Mouse (Mus musculus): ENCODE results near the gene Irf2. TPM values are rescaled to one million over a fixed set of nuclear protein-coding genes. Genes with fewer than 3 reads are reported as not detected.
"Not testable (repeated sequence)": the region's sequence is repeated elsewhere in the genome, so short reads cannot be mapped to it uniquely, and the experiment has no call there.

Irf2 gene
- polyA plus RNA-seq, 1 experiment from 2014 or later: 9.6 TPM

DNA sequence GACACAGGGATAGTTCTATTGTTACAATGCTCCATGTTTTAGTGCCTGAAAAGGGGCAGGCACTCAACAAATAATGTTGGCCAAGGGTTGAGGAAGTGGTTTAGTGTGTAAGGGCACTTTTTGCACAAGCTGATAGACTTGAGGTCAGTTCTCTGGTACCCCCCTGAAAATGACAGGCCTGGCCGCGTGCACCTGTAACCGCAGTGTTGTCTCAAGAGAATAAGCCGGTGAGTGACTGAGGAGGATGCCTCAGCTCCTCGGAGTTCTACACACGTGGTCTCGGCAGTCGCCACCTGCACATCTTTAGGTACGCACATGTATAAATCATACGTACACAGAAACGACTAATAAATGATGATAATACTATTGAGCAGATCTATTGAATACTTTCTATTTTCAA lies 26.4 kb upstream of the Irf2 start:
- Histone ChIP-seq H3K27me3 (no peaks in the 10 kb centered on the region), H3K4me2 (replicated peaks) (no peak overlapping the region), H3K36me3 (no peaks in the 10 kb centered on the region), H3K27ac (replicated peaks) (no peak overlapping the region), H3K9me3 (no peaks in the 10 kb centered on the region), H3K4me3 (no peak overlapping the region), H3K9ac (replicated peaks) (no peak overlapping the region), H3K4me1 (no peaks in the 10 kb centered on the region)
- WGBS: 94% methylated on average over 11 of the region's 11 CpGs
- ATAC-seq (replicated peaks): no peak

DNA sequence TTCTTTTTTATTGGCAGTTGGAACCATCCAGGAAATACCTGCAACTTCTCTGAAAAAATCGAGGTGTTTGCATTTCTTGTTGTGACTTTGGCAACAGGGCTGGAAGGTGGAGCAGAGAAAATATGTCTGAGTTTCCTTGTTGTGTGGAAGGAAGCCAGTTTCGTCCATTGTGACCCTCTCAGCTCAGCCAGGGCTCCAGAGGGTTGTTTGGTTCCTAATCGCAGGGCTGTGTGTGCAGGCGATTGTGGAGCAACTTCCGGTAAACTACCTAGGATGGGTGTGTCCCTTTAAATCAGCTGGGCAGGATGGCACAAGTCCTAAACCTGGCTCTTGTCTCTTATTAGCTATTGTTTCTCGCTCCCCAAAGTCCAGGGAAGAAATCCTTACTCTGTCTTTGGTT lies 25.7 kb upstream of the Irf2 start:
- ATAC-seq (replicated peaks): no peak

DNA sequence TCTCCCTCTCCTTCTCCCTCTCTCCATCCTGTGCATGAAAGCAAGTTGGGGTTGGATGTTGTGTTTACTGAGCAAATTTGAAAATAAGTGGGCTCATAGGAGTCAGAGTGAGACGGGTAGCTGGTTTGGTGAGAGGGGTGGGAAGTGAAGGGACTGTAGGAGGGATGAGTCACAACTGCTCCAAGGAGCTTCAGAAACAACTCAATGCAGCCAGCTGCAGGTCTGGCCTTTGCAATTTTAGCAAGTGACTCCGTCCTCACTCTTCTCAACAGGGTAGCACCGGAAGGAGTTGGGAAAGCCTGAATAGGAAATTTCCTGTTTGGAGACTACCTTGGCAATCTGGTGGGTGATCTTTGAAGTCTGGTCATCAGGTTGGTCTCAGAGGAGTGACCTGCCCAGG lies 25.1 kb upstream of the Irf2 start:
- Histone ChIP-seq H3K4me1 (no peaks in the 10 kb centered on the region), H3K9ac (replicated peaks) (no peak overlapping the region), H3K27me3 (no peaks in the 10 kb centered on the region), H3K9me3 (no peaks in the 10 kb centered on the region), H3K36me3 (no peaks in the 10 kb centered on the region), H3K4me3 (no peak overlapping the region), H3K4me2 (replicated peaks) (no peak overlapping the region), H3K27ac (replicated peaks) (no peak overlapping the region)
- no peak for ATAC-seq (replicated peaks)
- 84% methylated on average over 3 of the region's 3 CpGs for WGBS

More for the DNA sequence above, 25.7 kb upstream of the Irf2 start:
- WGBS: 64% methylated on average over 6 of the region's 6 CpGs
- H3K27me3 ChIP-seq: no peaks in the 10 kb centered on the region
- H3K4me3 ChIP-seq: no peak overlapping the region
- H3K4me2 ChIP-seq (replicated peaks): no peak overlapping the region
- H3K4me1 ChIP-seq: no peaks in the 10 kb centered on the region
- no peaks in the 10 kb centered on the region for H3K9me3 ChIP-seq
- no peak overlapping the region for H3K9ac ChIP-seq (replicated peaks)
- H3K36me3 ChIP-seq: no peaks in the 10 kb centered on the region
- H3K27ac ChIP-seq (replicated peaks): no peak overlapping the region

DNA sequence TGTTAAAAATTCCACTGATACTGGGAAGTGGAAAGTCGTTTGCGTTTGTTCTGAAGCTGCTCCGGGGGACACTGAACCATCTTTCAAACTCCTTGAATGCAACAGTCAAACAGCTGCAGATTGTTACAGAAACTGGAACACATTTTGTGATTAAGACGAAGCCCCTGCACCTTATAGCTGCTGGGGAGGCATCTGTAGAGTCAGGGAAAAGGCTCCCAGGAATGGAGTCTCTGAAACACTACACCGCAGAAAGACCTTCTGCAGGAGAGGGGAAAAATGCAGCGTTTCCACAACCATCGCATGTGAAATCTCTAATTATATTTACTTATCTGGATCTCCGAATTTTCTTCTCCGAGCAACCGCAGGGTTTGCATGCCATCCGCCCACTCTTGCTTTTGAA lies 23.1 kb upstream of the Irf2 start:
- Histone ChIP-seq H3K4me2 (replicated peaks) (no peak overlapping the region), H3K9me3 (no peaks in the 10 kb centered on the region), H3K27ac (replicated peaks) (no peak overlapping the region), H3K4me3 (no peak overlapping the region), H3K4me1 (no peaks in the 10 kb centered on the region), H3K36me3 (no peaks in the 10 kb centered on the region), H3K27me3 (no peaks in the 10 kb centered on the region), H3K9ac (replicated peaks) (no peak overlapping the region)
- ATAC-seq (replicated peaks): no peak
- WGBS: 46% methylated on average over 11 of the region's 11 CpGs

DNA sequence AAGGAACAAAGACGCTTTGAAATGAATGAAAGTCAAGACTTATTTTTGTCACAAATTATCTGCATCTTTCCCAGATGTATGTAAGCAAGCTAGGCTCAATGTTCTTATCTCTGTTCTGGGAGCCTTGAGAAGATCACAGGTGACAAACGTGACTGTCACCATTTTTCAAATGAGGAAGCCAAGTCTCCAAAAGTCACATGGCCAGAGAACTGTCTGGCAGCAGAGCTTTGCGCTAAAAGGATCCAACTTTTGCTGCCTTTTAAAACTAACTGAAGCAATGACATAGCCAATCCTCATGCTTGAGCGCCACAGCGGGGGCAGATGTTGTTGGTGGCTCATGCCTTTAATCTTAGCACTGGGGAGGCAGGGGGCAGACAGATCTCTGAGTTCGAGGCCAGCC lies 22.4 kb upstream of the Irf2 start:
- Histone ChIP-seq H3K27ac (replicated peaks) (no peak overlapping the region), H3K36me3 (no peaks in the 10 kb centered on the region), H3K4me2 (replicated peaks) (no peak overlapping the region), H3K27me3 (no peaks in the 10 kb centered on the region), H3K9ac (replicated peaks) (no peak overlapping the region), H3K9me3 (no peaks in the 10 kb centered on the region), H3K4me3 (no peak overlapping the region), H3K4me1 (no peaks in the 10 kb centered on the region)
- 58% methylated on average over 6 of the region's 6 CpGs for WGBS
- ATAC-seq (replicated peaks): no peak

DNA sequence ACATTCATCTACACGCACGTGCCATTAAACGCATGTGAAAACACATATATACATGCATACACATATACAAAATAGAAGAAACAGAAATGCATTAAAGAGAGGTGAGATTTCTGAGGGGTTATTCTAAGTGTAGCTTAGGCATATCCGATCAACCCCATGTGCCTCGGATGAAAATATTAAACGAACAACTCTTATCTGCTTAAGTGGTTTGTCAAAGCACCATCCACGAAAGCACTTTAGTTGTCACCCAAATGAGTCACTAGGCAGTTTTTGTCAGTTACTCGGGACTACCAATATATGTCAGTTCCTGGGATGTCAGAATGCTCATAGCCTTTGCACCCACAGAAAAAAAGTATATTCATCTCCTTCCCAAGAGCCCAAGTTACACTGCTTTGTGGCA lies 21.2 kb upstream of the Irf2 start:
- no peaks in the 10 kb centered on the region for H3K36me3 ChIP-seq
- H3K9ac ChIP-seq (replicated peaks): no peak overlapping the region
- H3K27ac ChIP-seq (replicated peaks): no peak overlapping the region
- no peak overlapping the region for H3K4me3 ChIP-seq
- H3K4me2 ChIP-seq (replicated peaks): no peak overlapping the region
- 89% methylated on average over 8 of the region's 8 CpGs for WGBS
- no peaks in the 10 kb centered on the region for H3K4me1 ChIP-seq
- ATAC-seq (replicated peaks): no peak
- no peaks in the 10 kb centered on the region for H3K27me3 ChIP-seq
- H3K9me3 ChIP-seq: no peaks in the 10 kb centered on the region

DNA sequence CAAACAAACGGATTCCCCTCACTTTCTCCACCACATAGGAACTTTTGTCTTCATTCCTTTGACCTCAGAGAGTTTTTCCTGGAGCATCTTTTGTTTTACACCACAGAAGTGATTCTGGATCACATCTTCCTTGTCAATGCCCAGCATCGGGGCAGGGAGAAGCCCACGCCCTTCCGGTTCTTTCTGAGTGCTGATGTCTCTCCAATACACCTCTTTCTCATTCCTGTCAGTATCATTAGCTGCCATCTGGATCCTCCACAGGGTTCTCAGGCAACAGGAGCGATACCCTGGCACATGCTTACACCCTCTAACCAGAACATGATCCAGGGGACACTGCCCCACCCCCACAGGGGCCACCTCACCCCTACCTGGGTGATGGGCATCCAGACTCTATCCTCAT lies 20.8 kb upstream of the Irf2 start:
- no peak overlapping the region for H3K4me3 ChIP-seq
- H3K27me3 ChIP-seq: no peaks in the 10 kb centered on the region
- H3K4me2 ChIP-seq (replicated peaks): no peak overlapping the region
- no peak overlapping the region for H3K27ac ChIP-seq (replicated peaks)
- H3K9me3 ChIP-seq: no peaks in the 10 kb centered on the region
- 86% methylated on average over 5 of the region's 5 CpGs for WGBS
- no peaks in the 10 kb centered on the region for H3K4me1 ChIP-seq
- H3K36me3 ChIP-seq: no peaks in the 10 kb centered on the region
- ATAC-seq (replicated peaks): no peak
- H3K9ac ChIP-seq (replicated peaks): no peak overlapping the region

DNA sequence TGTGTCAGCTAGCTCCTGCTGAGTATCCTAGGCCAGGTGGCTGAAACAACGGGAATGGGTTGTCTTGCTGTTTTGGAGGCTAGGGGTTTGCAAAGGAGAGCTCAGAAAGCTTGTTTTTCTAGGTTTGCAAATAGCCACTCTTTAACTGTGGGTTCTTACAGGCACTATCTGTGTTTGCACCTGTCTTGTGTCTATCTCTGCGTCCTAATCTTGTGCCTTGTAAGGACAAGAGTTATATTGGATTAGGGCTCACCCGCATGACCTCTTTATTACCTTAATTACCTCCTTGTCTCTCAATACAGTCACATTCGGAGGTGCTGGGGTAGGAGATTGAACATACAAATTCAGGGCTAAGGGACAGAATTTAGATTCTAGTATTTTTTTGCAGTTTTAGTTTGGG lies 18.9 kb upstream of the Irf2 start:
- 61% methylated on average over 4 of the region's 4 CpGs for WGBS
- no peak overlapping the region for H3K9ac ChIP-seq (replicated peaks)
- H3K27me3 ChIP-seq: no peaks in the 10 kb centered on the region
- no peak overlapping the region for H3K4me2 ChIP-seq (replicated peaks)
- H3K36me3 ChIP-seq: no peaks in the 10 kb centered on the region
- no peaks in the 10 kb centered on the region for H3K4me1 ChIP-seq
- H3K4me3 ChIP-seq: no peak overlapping the region
- no peak for ATAC-seq (replicated peaks)
- no peaks in the 10 kb centered on the region for H3K9me3 ChIP-seq
- no peak overlapping the region for H3K27ac ChIP-seq (replicated peaks)

DNA sequence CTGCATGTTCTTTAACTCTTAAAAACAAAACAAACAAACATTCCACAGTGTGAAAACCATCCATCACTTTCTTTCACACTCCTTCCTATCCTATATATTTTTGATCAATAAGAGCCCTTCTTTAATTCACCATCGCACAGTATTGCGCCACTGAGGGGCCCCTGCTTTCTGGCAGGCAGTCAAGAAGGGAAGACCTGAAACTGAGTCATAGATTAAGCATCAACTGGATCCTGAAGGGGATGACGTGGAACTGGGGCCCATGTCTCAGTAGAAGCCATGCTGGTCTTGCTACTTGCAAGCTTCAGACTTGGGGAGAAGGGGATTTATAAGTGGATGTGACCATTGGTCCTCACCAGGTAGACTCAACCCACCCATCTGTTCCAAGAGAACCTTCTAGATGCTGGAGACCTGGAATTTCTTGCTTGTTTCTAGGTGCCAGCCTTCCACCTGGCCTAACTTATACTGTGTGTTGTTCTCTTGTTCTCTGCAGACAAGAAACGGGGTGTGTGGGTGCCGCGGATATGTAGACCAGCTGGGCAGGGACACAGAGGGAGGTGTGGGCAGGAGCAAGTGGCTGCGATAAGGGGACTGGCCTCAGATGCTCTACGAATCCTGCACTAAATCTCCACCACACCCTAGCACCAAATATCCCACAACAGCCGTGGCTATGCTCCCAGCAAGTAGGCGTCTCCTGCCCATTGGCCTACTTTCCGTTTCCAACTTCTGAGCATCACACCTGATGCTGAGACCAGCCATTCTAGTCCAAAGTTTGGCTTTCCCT lies 18.3 kb upstream of the Irf2 start:
- 93% methylated on average over 11 of the region's 11 CpGs for WGBS
- no peaks in the 10 kb centered on the region for H3K27me3 ChIP-seq
- H3K4me3 ChIP-seq: no peak overlapping the region
- H3K36me3 ChIP-seq: no peaks in the 10 kb centered on the region
- ATAC-seq (replicated peaks): no peak
- H3K4me2 ChIP-seq (replicated peaks): no peak overlapping the region
- no peaks in the 10 kb centered on the region for H3K4me1 ChIP-seq
- no peak overlapping the region for H3K9ac ChIP-seq (replicated peaks)
- no peaks in the 10 kb centered on the region for H3K9me3 ChIP-seq
- no peak overlapping the region for H3K27ac ChIP-seq (replicated peaks)

DNA sequence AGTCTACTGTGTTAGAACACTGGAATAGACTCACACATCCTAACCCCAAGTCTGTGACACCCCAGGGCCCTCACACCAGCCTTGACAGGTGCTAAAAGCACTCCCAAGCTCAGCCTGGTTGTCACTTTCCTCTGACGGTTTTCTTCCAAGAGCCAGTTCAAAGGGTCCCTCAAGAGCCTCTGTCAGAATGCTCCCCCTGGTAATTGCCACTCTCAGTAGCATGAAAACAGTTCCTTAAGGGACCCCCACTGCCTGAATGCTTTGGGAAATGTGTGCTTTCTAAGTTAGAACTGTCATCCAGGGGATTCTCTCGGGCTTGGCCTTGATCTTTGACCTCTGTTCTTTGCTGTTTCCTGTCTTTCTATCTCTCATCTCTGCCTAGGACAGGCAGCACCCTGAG lies 17.0 kb upstream of the Irf2 start:
- ATAC-seq (replicated peaks): no peak
- 46% methylated on average over 2 of the region's 2 CpGs for WGBS
- no peak overlapping the region for H3K9ac ChIP-seq (replicated peaks)

DNA sequence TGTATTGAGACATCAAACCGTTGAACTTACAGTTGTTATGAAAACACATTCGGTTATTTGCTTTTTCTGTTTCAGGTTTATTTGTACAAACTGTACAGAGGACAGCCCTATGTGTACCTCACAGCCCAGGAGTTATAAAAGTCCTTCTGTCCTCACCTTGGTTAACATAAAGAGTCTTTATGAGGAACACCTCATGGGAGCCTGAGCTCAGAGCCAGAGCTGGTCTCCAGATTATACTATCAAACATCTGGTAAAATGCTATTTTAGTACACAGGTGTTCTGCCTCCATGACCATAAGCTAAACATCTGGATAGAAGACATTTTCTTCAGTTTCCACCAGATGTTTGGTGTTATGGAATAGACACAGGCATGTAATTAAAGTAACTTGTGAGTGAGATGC lies 13.1 kb upstream of the Irf2 start:
- 92% methylated on average over 2 of the region's 2 CpGs for WGBS
- H3K27ac ChIP-seq (replicated peaks): no peak overlapping the region
- H3K4me2 ChIP-seq (replicated peaks): no peak overlapping the region
- H3K4me1 ChIP-seq: no peaks in the 10 kb centered on the region
- H3K27me3 ChIP-seq: no peaks in the 10 kb centered on the region
- H3K36me3 ChIP-seq: no peaks in the 10 kb centered on the region
- no peak overlapping the region for H3K4me3 ChIP-seq
- H3K9ac ChIP-seq (replicated peaks): no peak overlapping the region
- no peaks in the 10 kb centered on the region for H3K9me3 ChIP-seq
- no peak for ATAC-seq (replicated peaks)

More for the DNA sequence above, 17.0 kb upstream of the Irf2 start:
- Histone ChIP-seq H3K4me2 (replicated peaks) (no peak overlapping the region), H3K4me3 (no peak overlapping the region), H3K4me1 (no peaks in the 10 kb centered on the region), H3K9me3 (no peaks in the 10 kb centered on the region), H3K27me3 (no peaks in the 10 kb centered on the region), H3K36me3 (no peaks in the 10 kb centered on the region), H3K27ac (replicated peaks) (no peak overlapping the region)

DNA sequence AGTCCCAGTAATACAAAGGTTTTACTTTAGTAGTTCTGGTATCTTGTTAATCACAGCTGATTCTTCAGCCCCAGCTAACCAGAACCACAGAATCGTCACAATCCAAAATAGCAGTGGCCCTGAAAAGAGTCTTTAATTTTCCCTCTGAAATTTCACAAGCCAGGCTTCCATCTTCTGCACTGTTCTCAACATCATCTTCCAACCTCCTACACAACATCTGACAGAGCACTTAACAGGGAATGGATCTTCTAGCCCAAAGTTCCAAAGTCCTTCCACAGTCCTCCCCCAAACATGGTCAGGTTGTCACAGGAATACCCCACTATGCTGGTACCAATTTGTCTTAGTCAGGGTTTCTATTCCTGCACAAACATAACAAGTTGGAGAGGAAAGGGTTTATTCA lies 9.9 kb upstream of the Irf2 start:
- H3K4me1 ChIP-seq; H3K4me2 ChIP-seq (replicated peaks); H3K27me3 ChIP-seq; H3K9me3 ChIP-seq; H3K4me3 ChIP-seq; H3K9ac ChIP-seq (replicated peaks); H3K27ac ChIP-seq (replicated peaks); ATAC-seq (replicated peaks); H3K36me3 ChIP-seq: not testable (repeated sequence)
- WGBS: 93% methylated on average over 1 of the region's 1 CpGs

DNA sequence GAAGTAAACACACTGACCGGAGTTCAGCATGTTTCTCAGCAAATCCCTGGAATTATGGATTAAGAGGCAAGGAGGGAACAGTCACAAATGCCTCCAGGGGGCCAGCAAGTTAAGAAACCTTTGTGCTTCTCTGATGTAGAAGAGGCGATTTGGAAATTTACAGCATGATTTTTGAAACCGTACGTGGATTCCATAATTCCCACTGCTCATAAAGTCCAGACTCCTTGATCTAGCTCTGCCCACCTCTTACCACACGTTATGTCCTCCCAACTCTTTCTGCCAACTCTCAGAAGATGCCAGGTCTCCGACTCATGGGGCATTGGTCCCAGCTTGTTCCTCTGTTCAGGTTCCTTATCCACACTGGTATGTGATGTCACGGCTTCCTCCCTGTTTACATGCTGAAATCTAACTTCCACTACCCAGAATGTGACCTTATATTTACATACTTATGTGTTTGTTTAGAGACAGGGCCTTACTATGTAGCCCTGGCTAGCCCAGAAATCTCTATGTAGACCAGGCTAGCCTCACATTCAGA lies 7.1 kb upstream of the Irf2 start:
- H3K4me1 ChIP-seq: no peaks in the 10 kb centered on the region
- no peak overlapping the region for H3K9ac ChIP-seq (replicated peaks)
- 87% methylated on average over 7 of the region's 7 CpGs for WGBS
- no peak for ATAC-seq (replicated peaks)
- H3K4me2 ChIP-seq (replicated peaks): no peak overlapping the region
- no peaks in the 10 kb centered on the region for H3K27me3 ChIP-seq
- H3K36me3 ChIP-seq: no peaks in the 10 kb centered on the region
- no peaks in the 10 kb centered on the region for H3K9me3 ChIP-seq
- H3K4me3 ChIP-seq: no peak overlapping the region
- H3K27ac ChIP-seq (replicated peaks): no peak overlapping the region

All from forebrain, embryonic 15.5 days (tissue).